Mouse (Mus musculus) heart, embryonic 13.5 days (tissue): ENCODE data around the gene Tspyl4. TPM values are rescaled to one million over a fixed set of nuclear protein-coding genes. Genes with fewer than 3 reads are reported as not detected.

Source experiments
- ATAC-seq: fragments of 200-750 bp; cut with Nextera tagmentation; 2 replicates; pipeline ENCODE4 v1.8.0; 2017; ENCODE audit warnings: moderate TSS enrichment; ENCODE audit not compliant: insufficient number of reproducible peaks, low FRiP score, low TSS enrichment; ENCODE audit errors: extremely low read depth
- H3K27ac ChIP-seq: fragments of 300-500 bp; sonication (generic); replicated peaks from 2 replicates; pipeline ENCODE4 v1.5.1; 2015; ENCODE audit warnings: moderate library complexity, mild to moderate bottlenecking, inconsistent platforms
- H3K27me3 ChIP-seq: fragments of 300-500 bp; sonication (generic); replicated peaks from 2 replicates; pipeline ENCODE4 v1.6.1; 2015; ENCODE audit warnings: mild to moderate bottlenecking, inconsistent platforms
- H3K36me3 ChIP-seq: fragments of 300-500 bp; sonication (generic); 2 replicates; pipeline ENCODE4 v1.6.1; 2015; ENCODE audit warnings: mild to moderate bottlenecking, inconsistent platforms
- H3K4me1 ChIP-seq: fragments of 300-500 bp; sonication (generic); 2 replicates; pipeline ENCODE4 v1.6.1; 2015; ENCODE audit warnings: inconsistent platforms
- H3K4me2 ChIP-seq: fragments of 300-500 bp; sonication (generic); 2 replicates; pipeline ENCODE4 v1.6.1; 2015; ENCODE audit warnings: inconsistent platforms, mild to moderate bottlenecking, moderate library complexity
- H3K4me3 ChIP-seq: fragments of 300-500 bp; sonication (generic); 2 replicates; pipeline ENCODE4 v1.5.1; 2015; ENCODE audit warnings: moderate library complexity, mild to moderate bottlenecking, inconsistent platforms
- H3K9ac ChIP-seq: fragments of 300-500 bp; sonication (generic); 2 replicates; pipeline ENCODE4 v1.6.1; 2015; ENCODE audit warnings: inconsistent platforms, mild to moderate bottlenecking, moderate library complexity
- H3K9me3 ChIP-seq: fragments of 300-500 bp; sonication (generic); 2 replicates; pipeline ENCODE4 v1.6.1; 2016; ENCODE audit warnings: inconsistent platforms
- WGBS: fragments of 180-500 bp; shearing (Covaris S2); methylation state at CpG from one replicate; pipeline ENCODE4 v1.1.7; 2015; ENCODE audit warnings: mixed read lengths; 5-methylcytosine and 5-hydroxymethylcytosine counted together
- polyA plus RNA-seq: library from polyadenylated mRNA; unstranded; fragments of >200 nt; fragmentation: Nextera tagmentation; extraction: Ambion mirVana; gene quantifications from 2 replicates; pipeline ENCODE4 v1.2.1, GENCODE M21; 2015

Gene Tspyl4
- polyA plus RNA-seq, 1 experiment from 2014 or later, result 16.9 TPM

DNA sequence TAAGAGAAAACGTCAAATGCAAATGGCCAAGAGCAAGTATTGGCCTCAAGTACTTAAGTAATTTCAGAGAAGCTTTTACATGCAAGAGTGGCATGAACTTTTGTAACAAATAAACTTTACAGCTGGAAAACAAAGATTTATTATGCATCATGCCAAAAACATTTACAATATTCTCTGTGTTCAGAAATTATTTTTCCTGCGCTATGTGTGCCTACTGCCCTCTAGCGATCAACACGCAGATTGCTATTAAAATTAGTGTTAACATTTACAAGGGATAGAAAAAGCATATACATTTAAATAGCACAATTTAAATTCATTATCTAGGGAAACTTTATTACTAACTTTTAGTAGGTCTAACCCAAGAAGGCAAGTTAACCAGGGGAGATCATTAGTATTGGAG, 29.5 kb downstream of the Tspyl4 start:
- Histone ChIP-seq H3K36me3 (peaks cover 5% of the 10 kb centered on the region; the same call in 1 of the 2 replicates), H3K9ac (no peak overlapping the region), H3K4me2 (no peak overlapping the region), H3K27me3 (no peaks in the 10 kb centered on the region), H3K4me1 (0 out of 2 replicates have a peak, but pooled peaks cover 2% of the 10 kb centered on the region), H3K9me3 (no peaks in the 10 kb centered on the region), H3K4me3 (no peak overlapping the region), H3K27ac (no peak overlapping the region)
- 24% methylated on average over 4 of the region's 4 CpGs for WGBS
- no peak for ATAC-seq

DNA sequence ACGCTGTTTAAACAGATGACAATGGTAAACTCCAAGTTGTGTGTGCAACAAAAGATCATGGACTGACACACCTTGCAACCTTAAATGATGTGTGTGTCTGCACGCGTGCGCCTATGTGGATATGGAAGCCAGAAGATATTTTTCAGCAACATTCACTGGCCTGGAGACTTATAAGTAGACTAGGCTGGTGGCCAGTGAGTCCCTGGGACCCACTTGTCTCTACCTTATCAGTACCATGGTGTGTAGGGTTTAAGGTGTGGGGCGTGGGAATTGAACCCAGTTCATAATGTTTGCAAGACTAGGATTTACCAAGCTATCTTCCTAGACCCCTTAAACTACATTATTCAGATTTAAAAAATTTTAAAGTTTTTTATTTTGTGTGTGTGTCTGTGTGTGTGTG, 29.9 kb downstream of the Tspyl4 start:
- Histone ChIP-seq H3K9me3 (no peaks in the 10 kb centered on the region), H3K27ac (no peak overlapping the region), H3K4me1 (0 out of 2 replicates have a peak, but pooled peaks cover 2% of the 10 kb centered on the region), H3K36me3 (peaks cover under 1% of the 10 kb centered on the region; the same call in 1 of the 2 replicates), H3K4me3 (no peak overlapping the region), H3K4me2 (no peak overlapping the region), H3K9ac (no peak overlapping the region), H3K27me3 (no peaks in the 10 kb centered on the region)
- no peak for ATAC-seq
- WGBS, result 50% methylated on average over 5 of the region's 5 CpGs

DNA sequence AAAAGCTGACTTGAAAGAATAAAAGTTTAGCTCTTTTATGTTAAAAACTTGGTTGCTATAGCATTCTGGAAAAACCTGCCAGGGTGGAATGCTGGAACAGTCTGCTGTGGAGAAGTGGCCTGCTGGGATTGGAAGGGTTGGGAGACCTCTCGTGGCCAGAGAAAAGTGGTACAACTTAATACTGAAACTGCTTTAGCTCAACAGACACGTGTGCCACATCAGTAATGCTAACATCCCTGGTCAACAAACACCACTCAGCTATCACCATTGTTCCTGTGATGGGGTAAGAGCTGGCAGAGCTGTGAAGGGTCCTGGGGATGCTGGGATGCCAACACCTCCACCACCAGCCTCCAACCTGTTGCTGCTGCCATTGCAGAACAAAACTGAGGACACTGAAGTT, 31.1 kb downstream of the Tspyl4 start:
- no peaks in the 10 kb centered on the region for H3K36me3 ChIP-seq
- H3K4me2 ChIP-seq, result peak overlapping the region; percentile 52
- no peaks in the 10 kb centered on the region for H3K9me3 ChIP-seq
- 0 out of 2 replicates have a peak, but pooled peaks cover 2% of the 10 kb centered on the region for H3K4me1 ChIP-seq
- H3K9ac ChIP-seq, result 0 out of 2 replicates have a peak overlapping the region, but pooled peaks have one; percentile 28
- ATAC-seq, result no peak
- H3K4me3 ChIP-seq, result no peak overlapping the region
- no peaks in the 10 kb centered on the region for H3K27me3 ChIP-seq
- no peak overlapping the region for H3K27ac ChIP-seq
- WGBS, result 0% methylated on average over 2 of the region's 2 CpGs

DNA sequence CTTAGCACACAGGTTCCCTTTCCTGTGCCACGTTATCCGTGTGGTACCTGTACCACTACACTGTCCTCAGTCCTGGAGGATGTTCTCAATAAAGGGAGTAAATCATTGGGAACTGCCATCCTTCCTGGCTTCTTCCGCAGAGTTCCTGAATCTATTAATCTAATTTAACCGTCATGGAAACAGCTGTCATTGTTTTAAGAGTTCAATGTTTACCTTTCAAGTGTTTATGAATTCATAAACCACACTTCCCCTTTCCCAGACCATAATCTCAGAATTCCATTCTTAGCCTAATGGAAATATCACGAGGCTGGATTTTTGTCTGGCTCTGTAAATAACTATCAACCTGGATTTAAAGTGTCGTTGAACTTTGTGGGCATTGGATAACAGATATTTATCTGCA, 43.8 kb downstream of the Tspyl4 start:
- Histone ChIP-seq H3K4me2 (no peak overlapping the region), H3K36me3 (no peaks in the 10 kb centered on the region), H3K4me1 (no peaks in the 10 kb centered on the region), H3K4me3 (no peak overlapping the region), H3K27ac (no peak overlapping the region), H3K27me3 (no peaks in the 10 kb centered on the region), H3K9me3 (no peaks in the 10 kb centered on the region), H3K9ac (no peak overlapping the region)
- WGBS, result 73% methylated on average over 6 of the region's 6 CpGs
- no peak for ATAC-seq

GRCm38 (mm10) chr10:34341886-34342285, 44.6 kb downstream of the Tspyl4 start:
- H3K4me3 ChIP-seq, result no peak overlapping the region
- ATAC-seq, result no peak

More at GRCm38 (mm10) chr10:34341886-34342285, 44.6 kb downstream of the Tspyl4 start:
- no peak overlapping the region for H3K27ac ChIP-seq
- H3K9ac ChIP-seq, result no peak overlapping the region
- no peaks in the 10 kb centered on the region for H3K9me3 ChIP-seq
- no peak overlapping the region for H3K4me2 ChIP-seq
- no peaks in the 10 kb centered on the region for H3K27me3 ChIP-seq
- no peaks in the 10 kb centered on the region for H3K4me1 ChIP-seq
- WGBS, result 85% methylated on average over 1 of the region's 1 CpGs
- no peaks in the 10 kb centered on the region for H3K36me3 ChIP-seq

Other genes with a start within 250 kb of the Tspyl4 start
- gene Calhm5, start 200.9 kb upstream of the Tspyl4 start, polyA plus RNA-seq, result 1.5 and 1.7 TPM in 2 replicates
- 0.50 and 0.53 TPM in 2 replicates for gene Calhm6, start 169.5 kb upstream of the Tspyl4 start, polyA plus RNA-seq
- gene Dse, start 89.7 kb upstream of the Tspyl4 start, polyA plus RNA-seq, result 13.6 and 15.2 TPM in 2 replicates
- gene Tspyl1, start 15.3 kb upstream of the Tspyl4 start, polyA plus RNA-seq, result 67.7 and 71.6 TPM in 2 replicates
- 0.09 TPM in 2 replicates for gene Col10a1, start 92.5 kb downstream of the Tspyl4 start, polyA plus RNA-seq
- 5.6 TPM in 2 replicates for gene Nt5dc1, start 121.1 kb downstream of the Tspyl4 start, polyA plus RNA-seq
- 4.3 and 5.7 TPM in 2 replicates for gene Frk, start 186.0 kb downstream of the Tspyl4 start, polyA plus RNA-seq